In the genomic region with DNA sequence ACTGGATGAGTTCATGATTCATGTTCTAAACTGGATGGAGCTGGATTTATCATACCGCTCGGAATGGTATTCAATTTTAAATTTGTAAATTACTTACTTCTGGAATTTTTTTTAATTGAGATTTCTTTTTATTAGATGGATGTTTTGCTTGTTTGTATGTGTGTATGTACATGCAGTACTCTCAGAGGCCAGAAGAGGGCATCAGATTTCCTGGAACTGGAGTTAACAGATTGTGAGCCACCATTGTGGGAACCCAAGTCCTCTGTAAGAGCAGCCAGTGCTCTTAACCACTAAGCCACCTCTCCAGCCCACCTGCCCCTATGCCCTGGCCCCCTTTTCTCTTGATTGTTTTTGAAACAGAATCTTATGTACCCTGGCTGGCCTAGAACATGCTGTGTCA, we compare ENCODE assay signal across 10 mouse cellular contexts. TPM values are rescaled to one million over a fixed set of nuclear protein-coding genes. Genes with fewer than 3 reads are reported as not detected.
DNase-seq lines count a peak whose midpoint lies in the region; ATAC-seq and TF ChIP-seq lines count a peak whose summit lies in the region.
"Had no signal": no experiment of that assay in that cellular context is flagged by ENCODE, and none has a peak within 500 bp of the region (broad histone marks: within the 10 kb centered on the region; RNA-seq: fewer than 3 reads in every experiment).

No protein-coding gene starts in this region.

- H3K27me3 ChIP-seq in forebrain, embryonic 14.5 days (replicated peaks; ENCODE audit: control insufficient read depth, insufficient read depth, low read length): no peaks in the 10 kb centered on the region
- H3K27me3 ChIP-seq in forebrain, embryonic 16.5 days (replicated peaks; ENCODE audit: control insufficient read depth, insufficient read depth, low read length): no peaks in the 10 kb centered on the region
- no peaks in the 10 kb centered on the region for H3K27me3 ChIP-seq in neural tube, embryonic 12.5 days (replicated peaks)
- H3K27me3 ChIP-seq in hindbrain, embryonic 12.5 days: no peaks in the 10 kb centered on the region
- H3K27me3 ChIP-seq: midbrain, embryonic 12.5 days had no signal

- no peak overlapping the region for H3K9ac ChIP-seq in forebrain, embryonic 14.5 days (ENCODE audit: low read length)
- H3K9ac ChIP-seq in forebrain, embryonic 16.5 days (replicated peaks; ENCODE audit: low read depth, low read length): no peak overlapping the region
- no peak overlapping the region for H3K9ac ChIP-seq in neural tube, embryonic 12.5 days
- H3K9ac ChIP-seq in hindbrain, embryonic 12.5 days: no peak overlapping the region
- H3K9ac ChIP-seq: midbrain, embryonic 12.5 days had no signal

- no peak overlapping the region for H3K27ac ChIP-seq in forebrain, embryonic 14.5 days (ENCODE audit: low read depth, low read length)
- H3K27ac ChIP-seq in forebrain, embryonic 16.5 days (ENCODE audit: low read length): no peak overlapping the region
- no peak overlapping the region for H3K27ac ChIP-seq in neural tube, embryonic 12.5 days
- H3K27ac ChIP-seq in hindbrain, embryonic 12.5 days: no peak overlapping the region
- H3K27ac ChIP-seq: midbrain, embryonic 12.5 days had no signal

- no peaks in the 10 kb centered on the region for H3K9me3 ChIP-seq in forebrain, embryonic 14.5 days (replicated peaks; ENCODE audit: control insufficient read depth, low read length)
- H3K9me3 ChIP-seq in forebrain, embryonic 16.5 days (ENCODE audit: control insufficient read depth, low read length): no peaks in the 10 kb centered on the region
- H3K9me3 ChIP-seq in neural tube, embryonic 12.5 days: no peaks in the 10 kb centered on the region
- H3K9me3 ChIP-seq in hindbrain, embryonic 12.5 days (replicated peaks): no peaks in the 10 kb centered on the region
- H3K9me3 ChIP-seq: midbrain, embryonic 12.5 days had no signal

- 92% methylated on average over 2 of the region's 2 CpGs for WGBS in forebrain, embryonic 14.5 days
- WGBS in forebrain, embryonic 16.5 days: 91% methylated on average over 2 of the region's 2 CpGs
- WGBS in neural tube, embryonic 12.5 days: 91% methylated on average over 2 of the region's 2 CpGs
- WGBS in hindbrain, embryonic 12.5 days: 93% methylated on average over 2 of the region's 2 CpGs

- H3K4me3 ChIP-seq in forebrain, embryonic 14.5 days (ENCODE audit: low read depth, low read length): no peak overlapping the region
- no peak overlapping the region for H3K4me3 ChIP-seq in forebrain, embryonic 16.5 days (replicated peaks; ENCODE audit: low read length)
- H3K4me3 ChIP-seq in neural tube, embryonic 12.5 days: no peak overlapping the region
- no peak overlapping the region for H3K4me3 ChIP-seq in hindbrain, embryonic 12.5 days
- H3K4me3 ChIP-seq: midbrain, embryonic 12.5 days had no signal

- peak; percentile 52 for DNase-seq in forebrain, embryonic 14.5 days (ENCODE audit: low spot score)
- peak; percentile 52 for DNase-seq in lung, postnatal 10 days
- no peak for DNase-seq in lung, postnatal 25 days (ENCODE audit: low spot score)
- DNase-seq in brain, embryonic 14.5 days (ENCODE audit: low read depth): peak; percentile 66
- no peak for DNase-seq in right cerebral cortex, postnatal 10 days (ENCODE audit: low spot score in 2 of 2)
- DNase-seq: cerebellum, adult 9-11 months had no signal

- H3K36me3 ChIP-seq in forebrain, embryonic 14.5 days (ENCODE audit: control insufficient read depth, insufficient read depth, low read length): peaks cover 29% of the 10 kb centered on the region
- peaks cover 16% of the 10 kb centered on the region for H3K36me3 ChIP-seq in forebrain, embryonic 16.5 days (ENCODE audit: control insufficient read depth, insufficient read depth)
- H3K36me3 ChIP-seq in neural tube, embryonic 12.5 days: peaks cover 26% of the 10 kb centered on the region
- peaks cover 41% of the 10 kb centered on the region for H3K36me3 ChIP-seq in hindbrain, embryonic 12.5 days

- H3K4me1 ChIP-seq in forebrain, embryonic 14.5 days (ENCODE audit: control insufficient read depth, insufficient read depth, low read length): no peaks in the 10 kb centered on the region
- no peaks in the 10 kb centered on the region for H3K4me1 ChIP-seq in forebrain, embryonic 16.5 days (replicated peaks; ENCODE audit: control insufficient read depth, insufficient read depth, low read length)
- H3K4me1 ChIP-seq in neural tube, embryonic 12.5 days: no peaks in the 10 kb centered on the region
- H3K4me1 ChIP-seq in hindbrain, embryonic 12.5 days: no peaks in the 10 kb centered on the region
- H3K4me1 ChIP-seq: midbrain, embryonic 12.5 days had no signal

- H3K4me2 ChIP-seq in forebrain, embryonic 14.5 days (ENCODE audit: low read length): no peak overlapping the region
- H3K4me2 ChIP-seq in forebrain, embryonic 16.5 days (ENCODE audit: low read length): no peak overlapping the region
- no peak overlapping the region for H3K4me2 ChIP-seq in neural tube, embryonic 12.5 days (replicated peaks)
- H3K4me2 ChIP-seq in hindbrain, embryonic 12.5 days (replicated peaks): no peak overlapping the region
- H3K4me2 ChIP-seq: midbrain, embryonic 12.5 days had no signal

- no peak for TF ChIP-seq POLR2A in brain, embryonic 14.5 days (IDR thresholded peaks at IDR 0.05; ENCODE audit: borderline replicate concordance, extremely low read depth, insufficient read depth, insufficient read length, poor library complexity, severe bottlenecking)

- ATAC-seq in forebrain, embryonic 14.5 days: peak; percentile 37; the same call in 1 of the 2 replicates
- ATAC-seq in forebrain, embryonic 16.5 days: no peak
- 0 out of 2 replicates have a peak, but pooled peaks have one; percentile 21 for ATAC-seq in neural tube, embryonic 12.5 days (ENCODE audit: low FRiP score, low read depth)
- ATAC-seq in hindbrain, embryonic 12.5 days (ENCODE audit: low FRiP score): no peak

- TF ChIP-seq CTCF in brain, embryonic 14.5 days (IDR thresholded peaks at IDR 0.05; ENCODE audit: borderline replicate concordance, extremely low read depth, insufficient read depth, insufficient read length): peak; percentile 41; the same call in 1 of the 2 replicates

RNA-seq across cellular contexts. Expression of gene Numbl, which starts 9.1 kb away (rescaled TPM):
- polyA plus RNA-seq in forebrain, embryonic 14.5 days (2014; fragmentation: Nextera tagmentation; extraction: Ambion mirVana): 22.9 and 28.6 TPM in 2 replicates
- 42.2 and 43.3 TPM in 2 replicates for polyA plus RNA-seq in forebrain, embryonic 16.5 days (2015; fragmentation: Nextera tagmentation; extraction: Ambion mirVana)
- polyA plus RNA-seq in brain, embryonic 14.5 days (2012; rRNA removed): 109 and 112 TPM in 2 replicates
- 62.3 and 67.8 TPM in 2 replicates for polyA plus RNA-seq in neural tube, embryonic 12.5 days (2016; fragmentation: Nextera tagmentation; extraction: Ambion mirVana)
- 60.2 and 63.0 TPM in 2 replicates for polyA plus RNA-seq in hindbrain, embryonic 12.5 days (2016; fragmentation: Nextera tagmentation; extraction: Ambion mirVana)

RNA-seq across cellular contexts. Expression of gene Coq8b, which starts 16.3 kb away (rescaled TPM):
- polyA plus RNA-seq in forebrain, embryonic 14.5 days (2014; fragmentation: Nextera tagmentation; extraction: Ambion mirVana): 21.1 and 22.9 TPM in 2 replicates
- 26.3 and 27.2 TPM in 2 replicates for polyA plus RNA-seq in forebrain, embryonic 16.5 days (2015; fragmentation: Nextera tagmentation; extraction: Ambion mirVana)
- 42.6 and 50.1 TPM in 2 replicates for polyA plus RNA-seq in brain, embryonic 14.5 days (2012; rRNA removed)
- polyA plus RNA-seq in neural tube, embryonic 12.5 days (2016; fragmentation: Nextera tagmentation; extraction: Ambion mirVana): 19.5 and 20.5 TPM in 2 replicates
- polyA plus RNA-seq in hindbrain, embryonic 12.5 days (2016; fragmentation: Nextera tagmentation; extraction: Ambion mirVana): 23.2 and 24.3 TPM in 2 replicates

RNA-seq across cellular contexts. Expression of gene Itpkc, which starts 20.7 kb away (rescaled TPM):
- 4.4 and 6.5 TPM in 2 replicates for polyA plus RNA-seq in forebrain, embryonic 14.5 days (2014; fragmentation: Nextera tagmentation; extraction: Ambion mirVana)
- polyA plus RNA-seq in forebrain, embryonic 16.5 days (2015; fragmentation: Nextera tagmentation; extraction: Ambion mirVana): 6.2 and 6.4 TPM in 2 replicates
- 15.3 and 15.9 TPM in 2 replicates for polyA plus RNA-seq in brain, embryonic 14.5 days (2012; rRNA removed)
- 8.2 and 10.4 TPM in 2 replicates for polyA plus RNA-seq in neural tube, embryonic 12.5 days (2016; fragmentation: Nextera tagmentation; extraction: Ambion mirVana)
- 10.2 and 10.7 TPM in 2 replicates for polyA plus RNA-seq in hindbrain, embryonic 12.5 days (2016; fragmentation: Nextera tagmentation; extraction: Ambion mirVana)

RNA-seq across cellular contexts. Expression of gene Snrpa, which starts 53.1 kb away (rescaled TPM):
- polyA plus RNA-seq in forebrain, embryonic 14.5 days (2014; fragmentation: Nextera tagmentation; extraction: Ambion mirVana): 264 and 273 TPM in 2 replicates
- 227 and 232 TPM in 2 replicates for polyA plus RNA-seq in forebrain, embryonic 16.5 days (2015; fragmentation: Nextera tagmentation; extraction: Ambion mirVana)
- polyA plus RNA-seq in brain, embryonic 14.5 days (2012; rRNA removed): 320 and 444 TPM in 2 replicates
- polyA plus RNA-seq in neural tube, embryonic 12.5 days (2016; fragmentation: Nextera tagmentation; extraction: Ambion mirVana): 259 and 260 TPM in 2 replicates
- 233 and 254 TPM in 2 replicates for polyA plus RNA-seq in hindbrain, embryonic 12.5 days (2016; fragmentation: Nextera tagmentation; extraction: Ambion mirVana)

RNA-seq across cellular contexts. Expression of gene BC024978, which starts 53.6 kb away (rescaled TPM):
- polyA plus RNA-seq in forebrain, embryonic 14.5 days (2014; fragmentation: Nextera tagmentation; extraction: Ambion mirVana): 2.8 and 3.2 TPM in 2 replicates
- polyA plus RNA-seq in forebrain, embryonic 16.5 days (2015; fragmentation: Nextera tagmentation; extraction: Ambion mirVana): 3.6 and 5.1 TPM in 2 replicates
- 11.9 and 13.2 TPM in 2 replicates for polyA plus RNA-seq in brain, embryonic 14.5 days (2012; rRNA removed)
- polyA plus RNA-seq in neural tube, embryonic 12.5 days (2016; fragmentation: Nextera tagmentation; extraction: Ambion mirVana): 3.7 TPM in 2 replicates
- 3.2 and 3.9 TPM in 2 replicates for polyA plus RNA-seq in hindbrain, embryonic 12.5 days (2016; fragmentation: Nextera tagmentation; extraction: Ambion mirVana)

Comparison
In these comparisons a context has a peak if more than half of its experiments do, and no peak if none do; other contexts are left out.
1. ATAC-seq: peak in forebrain, embryonic 14.5 days (single experiment) and neural tube, embryonic 12.5 days (single experiment); none in forebrain, embryonic 16.5 days (single experiment) and hindbrain, embryonic 12.5 days (single experiment).
2. DNase-seq: peak in forebrain, embryonic 14.5 days (single experiment), lung, postnatal 10 days (single experiment) and brain, embryonic 14.5 days (single experiment); none in lung, postnatal 25 days (single experiment) and right cerebral cortex, postnatal 10 days (0 of 2).